19 mouse cellular contexts compared by ENCODE assay signal in genomic region chr7:115671272-115671671, GRCm38 (mm10).
DNase-seq lines count a peak whose midpoint lies in the region; ATAC-seq and TF ChIP-seq lines count a peak whose summit lies in the region.
"Had no signal": no experiment of that assay in that cellular context is flagged by ENCODE, and none has a peak within 500 bp of the region (broad histone marks: within the 10 kb centered on the region; RNA-seq: fewer than 3 reads in every experiment).

No protein-coding gene starts in this region.

- peaks cover 37% of the 10 kb centered on the region for H3K4me1 ChIP-seq in forebrain, embryonic 14.5 days (ENCODE audit: control insufficient read depth, insufficient read depth, low read length)
- H3K4me1 ChIP-seq in forebrain, embryonic 12.5 days: peaks cover 40% of the 10 kb centered on the region
- peaks cover 3% of the 10 kb centered on the region; the same call in 1 of the 2 replicates for H3K4me1 ChIP-seq in intestine, embryonic 15.5 days (replicated peaks)
- H3K4me1 ChIP-seq in intestine, postnatal 0 days (replicated peaks; ENCODE audit: control insufficient read depth, insufficient read depth, low read length): 0 out of 2 replicates have a peak, but pooled peaks cover 5% of the 10 kb centered on the region
- peaks cover 14% of the 10 kb centered on the region for H3K4me1 ChIP-seq in stomach, embryonic 16.5 days (ENCODE audit: control insufficient read depth, insufficient read depth, low read length)
- H3K4me1 ChIP-seq: liver, embryonic 12.5 days had no signal

- H3K9ac ChIP-seq in forebrain, embryonic 14.5 days (ENCODE audit: low read length): no peak overlapping the region
- no peak overlapping the region for H3K9ac ChIP-seq in forebrain, embryonic 12.5 days
- no peak overlapping the region for H3K9ac ChIP-seq in intestine, embryonic 15.5 days
- no peak overlapping the region for H3K9ac ChIP-seq in intestine, postnatal 0 days (ENCODE audit: low read depth, low read length)
- H3K9ac ChIP-seq in stomach, embryonic 16.5 days (ENCODE audit: low read length): no peak overlapping the region
- H3K9ac ChIP-seq: liver, embryonic 12.5 days; midbrain, embryonic 12.5 days had no signal

- H3K4me2 ChIP-seq in forebrain, embryonic 14.5 days (ENCODE audit: low read length): no peak overlapping the region
- no peak overlapping the region for H3K4me2 ChIP-seq in forebrain, embryonic 12.5 days
- H3K4me2 ChIP-seq in intestine, embryonic 15.5 days (replicated peaks): no peak overlapping the region
- H3K4me2 ChIP-seq in intestine, postnatal 0 days (replicated peaks; ENCODE audit: low read depth): no peak overlapping the region
- H3K4me2 ChIP-seq in stomach, embryonic 16.5 days (ENCODE audit: low read depth, low read length): no peak overlapping the region
- H3K4me2 ChIP-seq: liver, embryonic 12.5 days; midbrain, embryonic 12.5 days had no signal

- peak; percentile 71 for DNase-seq in forebrain, embryonic 14.5 days (ENCODE audit: low spot score)
- DNase-seq in right cerebral cortex, postnatal 10 days (ENCODE audit: low spot score in 2 of 2): peak; percentile 52 to 59
- DNase-seq in right cerebral cortex, adult 2 months (ENCODE audit: low spot score in 2 of 2): no peak
- DNase-seq in embryo, embryonic 11 days: no peak
- DNase-seq: cerebellum, adult 11 months; cerebellum, postnatal 14 days; gastrocnemius, postnatal 36 days; kidney, adult 9 months; thymus, postnatal 25 days had no signal

- H3K36me3 ChIP-seq in forebrain, embryonic 14.5 days (ENCODE audit: control insufficient read depth, insufficient read depth, low read length): no peaks in the 10 kb centered on the region
- H3K36me3 ChIP-seq in forebrain, embryonic 12.5 days (replicated peaks): no peaks in the 10 kb centered on the region
- no peaks in the 10 kb centered on the region for H3K36me3 ChIP-seq in intestine, embryonic 15.5 days
- no peaks in the 10 kb centered on the region for H3K36me3 ChIP-seq in intestine, postnatal 0 days (ENCODE audit: control insufficient read depth, insufficient read depth)
- no peaks in the 10 kb centered on the region for H3K36me3 ChIP-seq in stomach, embryonic 16.5 days (ENCODE audit: control insufficient read depth, insufficient read depth, low read length)
- H3K36me3 ChIP-seq: heart, embryonic 10.5 days; liver, embryonic 12.5 days; midbrain, embryonic 12.5 days had no signal

- no peak overlapping the region for H3K4me3 ChIP-seq in forebrain, embryonic 14.5 days (ENCODE audit: low read depth, low read length)
- no peak overlapping the region for H3K4me3 ChIP-seq in forebrain, embryonic 12.5 days (replicated peaks)
- no peak overlapping the region for H3K4me3 ChIP-seq in intestine, embryonic 15.5 days (replicated peaks)
- H3K4me3 ChIP-seq in intestine, postnatal 0 days (ENCODE audit: low read depth, low read length): no peak overlapping the region
- H3K4me3 ChIP-seq in stomach, embryonic 16.5 days (replicated peaks; ENCODE audit: low read length): no peak overlapping the region
- H3K4me3 ChIP-seq: heart, embryonic 10.5 days; layer of hippocampus, adult 2 months; liver, embryonic 12.5 days; midbrain, embryonic 12.5 days; myocyte had no signal

- no peaks in the 10 kb centered on the region for H3K9me3 ChIP-seq in forebrain, embryonic 14.5 days (replicated peaks; ENCODE audit: control insufficient read depth, low read length)
- no peaks in the 10 kb centered on the region for H3K9me3 ChIP-seq in forebrain, embryonic 12.5 days
- no peaks in the 10 kb centered on the region for H3K9me3 ChIP-seq in intestine, embryonic 15.5 days
- no peaks in the 10 kb centered on the region for H3K9me3 ChIP-seq in intestine, postnatal 0 days (ENCODE audit: control insufficient read depth)
- no peaks in the 10 kb centered on the region for H3K9me3 ChIP-seq in stomach, embryonic 16.5 days (replicated peaks; ENCODE audit: control insufficient read depth, low read length)
- H3K9me3 ChIP-seq: heart, embryonic 10.5 days; liver, embryonic 12.5 days; midbrain, embryonic 12.5 days had no signal

- H3K27me3 ChIP-seq in forebrain, embryonic 14.5 days (replicated peaks; ENCODE audit: control insufficient read depth, insufficient read depth, low read length): no peaks in the 10 kb centered on the region
- no peaks in the 10 kb centered on the region for H3K27me3 ChIP-seq in forebrain, embryonic 12.5 days
- no peaks in the 10 kb centered on the region for H3K27me3 ChIP-seq in intestine, embryonic 15.5 days (replicated peaks)
- no peaks in the 10 kb centered on the region for H3K27me3 ChIP-seq in intestine, postnatal 0 days (replicated peaks; ENCODE audit: control insufficient read depth, insufficient read depth, low read length)
- no peaks in the 10 kb centered on the region for H3K27me3 ChIP-seq in stomach, embryonic 16.5 days (ENCODE audit: control insufficient read depth, insufficient read depth, low read length)
- H3K27me3 ChIP-seq: liver, embryonic 12.5 days; midbrain, embryonic 12.5 days had no signal

- 70% methylated on average over 4 of the region's 4 CpGs for WGBS in forebrain, embryonic 14.5 days
- WGBS in forebrain, embryonic 12.5 days: 80% methylated on average over 4 of the region's 4 CpGs
- 60% methylated on average over 4 of the region's 4 CpGs for WGBS in intestine, embryonic 15.5 days
- 56% methylated on average over 4 of the region's 4 CpGs for WGBS in intestine, postnatal 0 days
- 43% methylated on average over 4 of the region's 4 CpGs for WGBS in stomach, embryonic 16.5 days

- no peak for TF ChIP-seq CTCF in intestine, postnatal 0 days (IDR thresholded peaks at IDR 0.05; ENCODE audit: low read depth)

- H3K27ac ChIP-seq in forebrain, embryonic 14.5 days (ENCODE audit: low read depth, low read length): no peak overlapping the region
- H3K27ac ChIP-seq in forebrain, embryonic 12.5 days: no peak overlapping the region
- no peak overlapping the region for H3K27ac ChIP-seq in intestine, embryonic 15.5 days
- no peak overlapping the region for H3K27ac ChIP-seq in intestine, postnatal 0 days (ENCODE audit: low read depth, low read length)
- no peak overlapping the region for H3K27ac ChIP-seq in stomach, embryonic 16.5 days (ENCODE audit: low read length)
- H3K27ac ChIP-seq: heart, embryonic 10.5 days; hindbrain, postnatal 0 days; layer of hippocampus, adult 2 months; liver, embryonic 12.5 days; midbrain, embryonic 12.5 days had no signal

- peak; percentile 53; the same call in 1 of the 2 replicates for ATAC-seq in forebrain, embryonic 14.5 days
- no peak for ATAC-seq in forebrain, embryonic 12.5 days (ENCODE audit: low FRiP score)
- ATAC-seq in intestine, embryonic 15.5 days: peak; percentile 23; the same call in 1 of the 2 replicates
- no peak for ATAC-seq in intestine, postnatal 0 days
- ATAC-seq in stomach, embryonic 16.5 days (ENCODE audit: insufficient read depth, low FRiP score): peak; percentile 60; the same call in 1 of the 2 replicates
- ATAC-seq: hindbrain, postnatal 0 days; liver, embryonic 12.5 days had no signal

Comparison
In these comparisons a context has a peak if more than half of its experiments do, and no peak if none do; other contexts are left out.
1. ATAC-seq: peak in forebrain, embryonic 14.5 days (single experiment), intestine, embryonic 15.5 days (single experiment) and stomach, embryonic 16.5 days (single experiment); none in forebrain, embryonic 12.5 days (single experiment) and intestine, postnatal 0 days (single experiment).
2. DNase-seq: peak in forebrain, embryonic 14.5 days (single experiment) and right cerebral cortex, postnatal 10 days (2 of 2); none in right cerebral cortex, adult 2 months (0 of 2) and embryo, embryonic 11 days (single experiment).